Mouse (Mus musculus): ENCODE measurements at regions not wholly inside any gene's neighbourhood (a gene's known extent, or its start where the extent isn't known, plus 50 kb on each side); places are given as distances from the start of the nearest gene placed in this dataset.

GRCm38 (mm10) chr1:104617374-104617773 is 151.0 kb upstream of the Cdh20 start:
- TF ChIP-seq HCFC1 (IDR thresholded peaks at IDR 0.05; ENCODE audit: borderline replicate concordance, insufficient read depth, low read length) (no peak), ZNF384 (IDR thresholded peaks at IDR 0.05; ENCODE audit: low read depth, low read length) (no peak), CHD2 (IDR thresholded peaks at IDR 0.05; ENCODE audit: low read depth, low read length) (no peak)

Measured in ES-E14 (cell line).